Mouse (Mus musculus) midbrain, embryonic 10.5 days (tissue): ENCODE results near the gene Zmpste24. TPM values are rescaled to one million over a fixed set of nuclear protein-coding genes. Genes with fewer than 3 reads are reported as not detected.

Experiments used
- DNase-seq: peaks from one replicate; pipeline ENCODE4 v3.0.0-alpha.2; 2017; ENCODE audit warnings: low spot score
- H3K27ac ChIP-seq: fragments of 300-500 bp; sonication (generic); replicated peaks from 2 replicates; pipeline ENCODE4 v1.5.1; 2016; ENCODE audit warnings: mild to moderate bottlenecking
- H3K27me3 ChIP-seq: fragments of 300-500 bp; sonication (generic); 2 replicates; pipeline ENCODE4 v1.6.1; 2016; ENCODE audit warnings: low read depth, mild to moderate bottlenecking; ENCODE audit not compliant: poor library complexity, severe bottlenecking
- H3K36me3 ChIP-seq: fragments of 300-500 bp; sonication (generic); 2 replicates; pipeline ENCODE4 v1.6.1; 2016; ENCODE audit warnings: mild to moderate bottlenecking, moderate library complexity
- H3K4me1 ChIP-seq: fragments of 300-500 bp; sonication (generic); 2 replicates; pipeline ENCODE4 v1.6.1; 2016
- H3K4me3 ChIP-seq: fragments of 300-500 bp; sonication (generic); 2 replicates; pipeline ENCODE4 v1.5.1; 2016; ENCODE audit warnings: mild to moderate bottlenecking, moderate library complexity
- H3K9me3 ChIP-seq: fragments of 300-500 bp; sonication (generic); replicated peaks from 2 replicates; pipeline ENCODE4 v1.6.1; 2016; ENCODE audit warnings: mild to moderate bottlenecking
- WGBS: fragments of 180-500 bp; shearing (Covaris S2); methylation state at CpG from one replicate; pipeline ENCODE4 v1.1.7; 2016; 5-methylcytosine and 5-hydroxymethylcytosine counted together
- polyA plus RNA-seq: library from polyadenylated mRNA; unstranded; fragments of >200 nt; fragmentation: Nextera tagmentation; extraction: Ambion mirVana; gene quantifications from 2 replicates; pipeline ENCODE4 v1.2.1, GENCODE M21; 2016

Zmpste24 gene
- polyA plus RNA-seq, 1 experiment from 2014 or later = 29.1 TPM

- 78% methylated on average over 2 of the region's 2 CpGs for WGBS
- Histone ChIP-seq H3K4me3 (no peak overlapping the region), H3K36me3 (no peaks in the 10 kb centered on the region), H3K9me3 (no peaks in the 10 kb centered on the region), H3K27me3 (no peaks in the 10 kb centered on the region), H3K4me1 (peaks cover 3% of the 10 kb centered on the region; the same call in 1 of the 2 replicates), H3K27ac (no peak overlapping the region)
- no peak for DNase-seq
Measured at GRCm38 (mm10) chr4:121025681-121026080, 72.4 kb downstream of the Zmpste24 start.

- H3K9me3 ChIP-seq = no peaks in the 10 kb centered on the region
- H3K27me3 ChIP-seq = no peaks in the 10 kb centered on the region
- peaks cover 3% of the 10 kb centered on the region; the same call in 1 of the 2 replicates for H3K4me1 ChIP-seq
- no peaks in the 10 kb centered on the region for H3K36me3 ChIP-seq
- H3K27ac ChIP-seq = no peak overlapping the region
- no peak overlapping the region for H3K4me3 ChIP-seq
- no peak for DNase-seq
- 89% methylated on average over 2 of the region's 2 CpGs for WGBS
Measured at GRCm38 (mm10) chr4:121023941-121024340, 74.1 kb downstream of the Zmpste24 start.

- no peaks in the 10 kb centered on the region for H3K27me3 ChIP-seq
- H3K9me3 ChIP-seq = no peaks in the 10 kb centered on the region
- H3K27ac ChIP-seq = no peak overlapping the region
- H3K4me1 ChIP-seq = peaks cover 3% of the 10 kb centered on the region; the same call in 1 of the 2 replicates
- no peak overlapping the region for H3K4me3 ChIP-seq
- H3K36me3 ChIP-seq = no peaks in the 10 kb centered on the region
- 83% methylated on average over 7 of the region's 7 CpGs for WGBS
- no peak for DNase-seq
Measured at GRCm38 (mm10) chr4:121023464-121023863, 74.6 kb downstream of the Zmpste24 start.

GRCm38 (mm10) chr4:121021911-121022310, 76.1 kb downstream of the Zmpste24 start:
- H3K9me3 ChIP-seq = no peaks in the 10 kb centered on the region
- H3K4me3 ChIP-seq = no peak overlapping the region
- no peaks in the 10 kb centered on the region for H3K36me3 ChIP-seq
- DNase-seq = no peak
- H3K27me3 ChIP-seq = no peaks in the 10 kb centered on the region
- H3K4me1 ChIP-seq = peaks cover 8% of the 10 kb centered on the region
- H3K27ac ChIP-seq = no peak overlapping the region

GRCm38 (mm10) chr4:121020040-121020790, 77.8 kb downstream of the Zmpste24 start:
- DNase-seq = no peak
- WGBS = 87% methylated on average over 10 of the region's 10 CpGs
- H3K27me3 ChIP-seq = no peaks in the 10 kb centered on the region
- no peak overlapping the region for H3K27ac ChIP-seq
- H3K9me3 ChIP-seq = no peaks in the 10 kb centered on the region
- H3K4me3 ChIP-seq = no peak overlapping the region
- peaks cover 21% of the 10 kb centered on the region for H3K4me1 ChIP-seq
- H3K36me3 ChIP-seq = no peaks in the 10 kb centered on the region

- DNase-seq = no peak
- Histone ChIP-seq H3K27me3 (no peaks in the 10 kb centered on the region), H3K27ac (no peak overlapping the region), H3K4me3 (no peak overlapping the region), H3K36me3 (no peaks in the 10 kb centered on the region), H3K4me1 (peaks cover 26% of the 10 kb centered on the region), H3K9me3 (no peaks in the 10 kb centered on the region)
- WGBS = 92% methylated on average over 3 of the region's 3 CpGs
Measured at GRCm38 (mm10) chr4:121018250-121018649, 79.8 kb downstream of the Zmpste24 start.

GRCm38 (mm10) chr4:121016928-121017657, 80.9 kb downstream of the Zmpste24 start, which contains the start of gene Smap2:
Gene Smap2 (minus strand): TSS chr4:121017247.
- Histone ChIP-seq H3K27ac (peak within 1 kb of the TSS; percentile 90), H3K4me3 (peak within 1 kb of the TSS; percentile 76), H3K27me3 (no peaks in the 10 kb centered on the region), H3K9me3 (no peaks in the 10 kb centered on the region), H3K36me3 (no peaks in the 10 kb centered on the region), H3K4me1 (peaks cover 26% of the 10 kb centered on the region)
- peak; percentile 99 for DNase-seq
- WGBS = under 1% methylated on average over 37 of the region's 48 CpGs

- DNase-seq = no peak
- H3K27ac ChIP-seq = peak overlapping the region; percentile 90
- 9% methylated on average over 40 of the region's 40 CpGs for WGBS
- no peaks in the 10 kb centered on the region for H3K9me3 ChIP-seq
- H3K27me3 ChIP-seq = no peaks in the 10 kb centered on the region
- H3K36me3 ChIP-seq = no peaks in the 10 kb centered on the region
- peaks cover 23% of the 10 kb centered on the region for H3K4me1 ChIP-seq
- H3K4me3 ChIP-seq = peak overlapping the region; percentile 76
Measured at GRCm38 (mm10) chr4:121016021-121016898, 81.8 kb downstream of the Zmpste24 start.

GRCm38 (mm10) chr4:121015268-121015659, 82.8 kb downstream of the Zmpste24 start:
- Histone ChIP-seq H3K27me3 (no peaks in the 10 kb centered on the region), H3K9me3 (no peaks in the 10 kb centered on the region), H3K4me3 (no peak overlapping the region), H3K4me1 (peaks cover 23% of the 10 kb centered on the region), H3K27ac (no peak overlapping the region), H3K36me3 (no peaks in the 10 kb centered on the region)
- 86% methylated on average over 7 of the region's 7 CpGs for WGBS
- DNase-seq = no peak

GRCm38 (mm10) chr4:121014594-121015267, 83.3 kb downstream of the Zmpste24 start:
- DNase-seq = no peak
- Histone ChIP-seq H3K36me3 (no peaks in the 10 kb centered on the region), H3K4me3 (no peak overlapping the region), H3K9me3 (no peaks in the 10 kb centered on the region), H3K27ac (no peak overlapping the region), H3K4me1 (peaks cover 24% of the 10 kb centered on the region), H3K27me3 (no peaks in the 10 kb centered on the region)
- 81% methylated on average over 10 of the region's 10 CpGs for WGBS

GRCm38 (mm10) chr4:121010770-121011549, 87.1 kb downstream of the Zmpste24 start:
- H3K27ac ChIP-seq = no peak overlapping the region
- H3K27me3 ChIP-seq = peaks cover 6% of the 10 kb centered on the region; the same call in 1 of the 2 replicates
- no peak overlapping the region for H3K4me3 ChIP-seq
- H3K9me3 ChIP-seq = no peaks in the 10 kb centered on the region
- H3K36me3 ChIP-seq = no peaks in the 10 kb centered on the region
- DNase-seq = no peak
- 86% methylated on average over 11 of the region's 11 CpGs for WGBS
- peaks cover 17% of the 10 kb centered on the region for H3K4me1 ChIP-seq
